Mouse (Mus musculus) ZHBTc4 (cell line): Measurements from ENCODE around the gene Tent2.
A peak's percentile ranks its signal among the peaks of the same experiment; 100 is the strongest.

Experiments used
- DNase-seq: peaks from one replicate; pipeline ENCODE4 v3.0.0-alpha.2; 2011; ENCODE audit warnings: low read depth, low spot score

Tent2 gene

GRCm38 (mm10) chr13:93191831-93192645 is at the start of gene Tent2:
Tent2 (minus strand) TSS chr13:93192385.
- DNase-seq, result peak; percentile 98

- no peak for DNase-seq
These were observed 49.0 kb upstream of the Tent2 start for GRCm38 (mm10) chr13:93241180-93241579.

GRCm38 (mm10) chr13:93239561-93239960 is 47.4 kb upstream of the Tent2 start:
- no peak for DNase-seq

- no peak for DNase-seq
These were observed 46.9 kb upstream of the Tent2 start for GRCm38 (mm10) chr13:93239134-93239533.

GRCm38 (mm10) chr13:93237677-93238398 is 45.7 kb upstream of the Tent2 start:
- DNase-seq, result peak; percentile 20

GRCm38 (mm10) chr13:93234267-93235039 is 42.3 kb upstream of the Tent2 start:
- DNase-seq, result no peak

GRCm38 (mm10) chr13:93232335-93232734 is 40.1 kb upstream of the Tent2 start:
- DNase-seq, result no peak

- no peak for DNase-seq
These were observed 38.8 kb upstream of the Tent2 start for GRCm38 (mm10) chr13:93231016-93231415.

GRCm38 (mm10) chr13:93211741-93212140 is 19.6 kb upstream of the Tent2 start:
- DNase-seq, result no peak

GRCm38 (mm10) chr13:93192646-93193026 is 451 bp upstream of the Tent2 start:
- DNase-seq, result no peak

- DNase-seq, result peak; percentile 19
These were observed 2.8 kb downstream of the Tent2 start for GRCm38 (mm10) chr13:93189416-93189815.

- no peak for DNase-seq
These were observed 3.4 kb downstream of the Tent2 start for GRCm38 (mm10) chr13:93188738-93189137.

- DNase-seq, result peak; percentile 6
These were observed 4.4 kb downstream of the Tent2 start for GRCm38 (mm10) chr13:93187792-93188191.

- DNase-seq, result no peak
These were observed 11.8 kb downstream of the Tent2 start for GRCm38 (mm10) chr13:93180351-93180750.

- DNase-seq, result no peak
These were observed 12.7 kb downstream of the Tent2 start for GRCm38 (mm10) chr13:93179522-93179921.

- no peak for DNase-seq
These were observed 14.6 kb downstream of the Tent2 start for GRCm38 (mm10) chr13:93177571-93177970.

- DNase-seq, result peak; percentile 16
These were observed 28.9 kb downstream of the Tent2 start for GRCm38 (mm10) chr13:93163303-93163702.

GRCm38 (mm10) chr13:93162456-93162855 is 29.7 kb downstream of the Tent2 start:
- no peak for DNase-seq

- DNase-seq, result no peak
These were observed 33.9 kb downstream of the Tent2 start for GRCm38 (mm10) chr13:93158261-93158660.

- DNase-seq, result no peak
These were observed 38.9 kb downstream of the Tent2 start for GRCm38 (mm10) chr13:93153280-93153679.

GRCm38 (mm10) chr13:93144336-93145167 is 47.6 kb downstream of the Tent2 start, which contains the start of gene Cmya5:
Cmya5 (minus strand) TSS chr13:93144724.
- peak; percentile 74 for DNase-seq
